Mouse (Mus musculus) heart, embryonic 12.5 days (tissue): ENCODE results near the gene Ift74. TPM values are rescaled to one million over a fixed set of nuclear protein-coding genes. Genes with fewer than 3 reads are reported as not detected.

Experiments used
- ATAC-seq: fragments of 200-750 bp; cut with Nextera tagmentation; 2 replicates; pipeline ENCODE4 v1.8.0; 2017; ENCODE audit warnings: moderate TSS enrichment, moderate library complexity; ENCODE audit not compliant: insufficient number of reproducible peaks, low FRiP score
- H3K27ac ChIP-seq: fragments of 300-500 bp; sonication (generic); 2 replicates; pipeline ENCODE4 v1.5.1; 2016; ENCODE audit warnings: mild to moderate bottlenecking, moderate library complexity; ENCODE audit not compliant: poor library complexity, severe bottlenecking
- H3K27me3 ChIP-seq: fragments of 300-500 bp; sonication (generic); replicated peaks from 2 replicates; pipeline ENCODE4 v1.6.1; 2016; ENCODE audit warnings: mild to moderate bottlenecking, moderate library complexity
- H3K36me3 ChIP-seq: fragments of 300-500 bp; sonication (generic); 2 replicates; pipeline ENCODE4 v1.6.1; 2016; ENCODE audit warnings: mild to moderate bottlenecking, moderate library complexity
- H3K4me1 ChIP-seq: fragments of 300-500 bp; sonication (generic); replicated peaks from 2 replicates; pipeline ENCODE4 v1.6.1; 2016; ENCODE audit warnings: mild to moderate bottlenecking
- H3K4me2 ChIP-seq: fragments of 300-500 bp; sonication (generic); 2 replicates; pipeline ENCODE4 v1.6.1; 2016; ENCODE audit warnings: mild to moderate bottlenecking, moderate library complexity
- H3K4me3 ChIP-seq: fragments of 300-500 bp; sonication (generic); 2 replicates; pipeline ENCODE4 v1.5.1; 2016; ENCODE audit warnings: mild to moderate bottlenecking
- H3K9ac ChIP-seq: fragments of 300-500 bp; sonication (generic); 2 replicates; pipeline ENCODE4 v1.6.1; 2016; ENCODE audit warnings: mild to moderate bottlenecking, moderate library complexity
- H3K9me3 ChIP-seq: fragments of 300-500 bp; sonication (generic); replicated peaks from 2 replicates; pipeline ENCODE4 v1.6.1; 2016; ENCODE audit warnings: mild to moderate bottlenecking, moderate library complexity
- WGBS: fragments of 180-500 bp; shearing (Covaris S2); methylation state at CpG from one replicate; pipeline ENCODE4 v1.1.7; 2016; 5-methylcytosine and 5-hydroxymethylcytosine counted together
- polyA plus RNA-seq: library from polyadenylated mRNA; unstranded; fragments of >200 nt; fragmentation: Nextera tagmentation; extraction: Ambion mirVana; gene quantifications from 2 replicates; pipeline ENCODE4 v1.2.1, GENCODE M21; 2016

The Ift74 gene
- 17.2 and 17.9 TPM in 2 replicates for polyA plus RNA-seq

GRCm38 (mm10) chr4:94613972-94614626 is at the start of gene Ift74:
TSS of gene Ift74 (plus strand) at chr4:94614491.
- ATAC-seq = peak; percentile 100
- Histone ChIP-seq H3K36me3 (no peaks in the 10 kb centered on the region), H3K9me3 (no peaks in the 10 kb centered on the region), H3K4me1 (peaks cover 6% of the 10 kb centered on the region; the same call in 1 of the 2 replicates), H3K4me2 (peak within 1 kb of the TSS; percentile 75), H3K9ac (peak within 1 kb of the TSS; percentile 73), H3K27me3 (no peaks in the 10 kb centered on the region), H3K4me3 (peak within 1 kb of the TSS; percentile 66), H3K27ac (peak within 1 kb of the TSS; percentile 18; the same call in 1 of the 2 replicates)
- WGBS = 3% methylated on average over 29 of the region's 29 CpGs

DNA sequence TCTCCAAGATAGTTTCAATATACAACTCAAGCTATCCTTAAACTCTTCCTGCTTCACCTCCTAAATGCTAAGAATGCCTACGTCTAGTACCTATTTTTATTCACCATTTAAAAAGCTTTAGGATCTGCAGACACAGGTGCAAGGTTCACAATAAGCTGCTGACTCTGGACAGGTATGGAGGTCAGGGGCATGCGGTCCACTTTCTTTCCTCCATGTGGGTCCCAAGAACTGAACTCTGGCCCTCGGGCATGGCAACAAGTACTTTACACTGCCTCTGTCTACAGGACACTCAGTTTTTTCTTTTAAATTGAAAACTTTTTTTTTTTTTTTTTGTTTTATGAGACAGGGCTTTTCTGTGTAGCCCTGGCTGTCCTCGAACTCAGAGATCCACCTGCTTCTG is 41.6 kb upstream of the Ift74 start:
- no peak overlapping the region for H3K4me2 ChIP-seq
- WGBS = 93% methylated on average over 4 of the region's 4 CpGs
- peaks cover 45% of the 10 kb centered on the region for H3K36me3 ChIP-seq
- no peak overlapping the region for H3K4me3 ChIP-seq
- H3K27ac ChIP-seq = no peak overlapping the region
- no peaks in the 10 kb centered on the region for H3K9me3 ChIP-seq
- no peak overlapping the region for H3K9ac ChIP-seq
- no peak for ATAC-seq
- H3K4me1 ChIP-seq = no peaks in the 10 kb centered on the region
- H3K27me3 ChIP-seq = no peaks in the 10 kb centered on the region

GRCm38 (mm10) chr4:94591765-94592381 is 22.4 kb upstream of the Ift74 start:
- no peak for ATAC-seq
- H3K4me1 ChIP-seq = peaks cover 8% of the 10 kb centered on the region
- H3K9me3 ChIP-seq = no peaks in the 10 kb centered on the region
- WGBS = 64% methylated on average over 4 of the region's 4 CpGs
- H3K36me3 ChIP-seq = peaks cover 3% of the 10 kb centered on the region; the same call in 1 of the 2 replicates
- H3K4me3 ChIP-seq = no peak overlapping the region
- H3K27ac ChIP-seq = no peak overlapping the region
- no peaks in the 10 kb centered on the region for H3K27me3 ChIP-seq
- H3K9ac ChIP-seq = no peak overlapping the region
- H3K4me2 ChIP-seq = no peak overlapping the region

DNA sequence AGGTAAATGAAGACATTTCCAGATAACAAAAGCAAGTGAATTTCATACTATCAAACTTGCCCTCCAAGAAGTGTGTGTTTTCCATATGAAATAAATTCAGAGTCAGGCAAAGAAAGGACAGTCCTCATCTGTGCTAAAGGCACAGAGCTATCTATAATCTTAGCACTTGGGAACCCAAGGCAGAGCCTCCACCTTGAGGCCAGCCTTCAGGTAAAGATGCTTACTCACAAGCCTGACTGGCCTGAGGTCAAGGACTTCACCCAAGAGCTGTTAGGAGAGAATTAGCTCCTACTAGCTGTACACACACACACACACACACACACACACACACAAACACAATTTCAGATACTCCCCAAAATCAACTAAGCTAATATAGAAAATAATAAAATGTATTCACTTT is 21.6 kb upstream of the Ift74 start:
- Histone ChIP-seq H3K4me3 (no peak overlapping the region), H3K36me3 (peaks cover 1% of the 10 kb centered on the region; the same call in 1 of the 2 replicates), H3K27ac (no peak overlapping the region), H3K27me3 (no peaks in the 10 kb centered on the region), H3K9ac (no peak overlapping the region), H3K9me3 (no peaks in the 10 kb centered on the region), H3K4me1 (peaks cover 8% of the 10 kb centered on the region), H3K4me2 (no peak overlapping the region)
- no peak for ATAC-seq

GRCm38 (mm10) chr4:94601395-94601794 is 12.9 kb upstream of the Ift74 start:
- H3K36me3 ChIP-seq = no peaks in the 10 kb centered on the region
- no peaks in the 10 kb centered on the region for H3K9me3 ChIP-seq
- peak overlapping the region; percentile 29; the same call in 1 of the 2 replicates for H3K4me2 ChIP-seq
- H3K27ac ChIP-seq = no peak overlapping the region
- H3K4me1 ChIP-seq = peaks cover 12% of the 10 kb centered on the region
- 0 out of 2 replicates have a peak overlapping the region, but pooled peaks have one; percentile 21 for H3K4me3 ChIP-seq
- no peak overlapping the region for H3K9ac ChIP-seq
- ATAC-seq = no peak
- H3K27me3 ChIP-seq = no peaks in the 10 kb centered on the region
- WGBS = 88% methylated on average over 4 of the region's 4 CpGs

DNA sequence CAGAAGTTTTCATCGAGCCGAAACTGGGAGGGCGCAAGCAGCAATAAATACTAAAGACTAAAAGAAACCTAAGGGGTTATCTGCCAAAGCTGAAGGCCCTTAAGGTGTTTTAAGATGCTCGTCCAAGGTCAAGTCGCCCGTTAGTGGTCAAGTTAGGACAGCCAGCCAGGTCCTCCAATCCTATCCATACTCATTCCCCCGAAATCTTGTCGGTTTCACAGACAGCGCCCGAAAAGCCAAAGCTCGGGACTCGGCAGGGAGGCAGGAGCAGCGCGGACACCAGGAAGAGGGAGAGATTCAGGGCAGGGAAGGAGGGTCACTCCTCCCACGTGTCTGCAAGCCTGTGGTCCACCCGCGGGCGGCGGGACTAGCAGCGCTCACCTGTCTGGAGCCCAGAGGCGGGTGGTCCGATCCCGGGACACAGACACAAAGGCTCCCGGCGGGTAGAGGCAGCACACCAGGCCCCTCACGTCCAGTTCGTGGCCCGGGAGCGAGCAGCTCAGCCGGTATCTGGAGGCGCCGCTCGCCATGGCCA is 11.7 kb upstream of the Ift74 start:
- Histone ChIP-seq H3K4me1 (peaks cover 12% of the 10 kb centered on the region), H3K4me3 (peak overlapping the region; percentile 95), H3K4me2 (peak overlapping the region; percentile 86), H3K27ac (peak overlapping the region; percentile 81), H3K9me3 (no peaks in the 10 kb centered on the region), H3K36me3 (no peaks in the 10 kb centered on the region), H3K9ac (peak overlapping the region; percentile 94), H3K27me3 (no peaks in the 10 kb centered on the region)
- no peak; the same call in 1 of the 2 replicates for ATAC-seq
- under 1% methylated on average over 30 of the region's 33 CpGs for WGBS

- Histone ChIP-seq H3K4me3 (peak within 1 kb of the TSS; percentile 95), H3K9me3 (no peaks in the 10 kb centered on the region), H3K36me3 (no peaks in the 10 kb centered on the region), H3K27me3 (no peaks in the 10 kb centered on the region), H3K27ac (peak within 1 kb of the TSS; percentile 81), H3K4me1 (peaks cover 12% of the 10 kb centered on the region), H3K4me2 (peak within 1 kb of the TSS; percentile 86), H3K9ac (peak within 1 kb of the TSS; percentile 94)
- WGBS = under 1% methylated on average over 58 of the region's 61 CpGs
- ATAC-seq = peak; percentile 99
Observed at GRCm38 (mm10) chr4:94603031-94603629, 11.2 kb upstream of the Ift74 start, which contains the start of gene Plaa. TSS of gene Plaa (minus strand) at chr4:94603244.

DNA sequence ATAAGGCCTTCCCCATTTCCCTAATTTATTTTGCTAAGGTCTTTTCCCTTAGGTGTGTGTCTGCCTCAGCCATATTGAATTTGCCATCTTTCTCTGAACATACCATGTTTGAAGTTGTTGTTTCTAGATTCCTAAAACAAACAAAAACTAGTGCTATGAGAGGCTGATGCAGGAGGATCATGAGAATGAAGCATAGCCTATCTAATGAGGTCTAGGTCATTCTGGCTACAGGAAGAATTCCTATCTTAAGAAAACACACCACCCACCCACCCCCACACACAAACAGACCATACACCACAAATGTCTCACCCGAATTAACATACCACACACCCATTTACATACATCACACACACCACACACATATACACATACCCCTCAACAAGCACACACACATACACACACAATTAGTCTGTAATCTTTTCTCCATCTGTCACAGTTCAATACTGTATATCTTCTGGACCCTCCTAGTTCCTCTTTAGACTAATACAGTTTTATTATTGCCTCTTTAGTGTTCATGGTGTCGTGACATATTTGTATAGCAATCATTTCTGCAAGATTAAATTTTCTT is 9.8 kb upstream of the Ift74 start:
- H3K4me3 ChIP-seq = no peak overlapping the region
- WGBS = 79% methylated on average over 2 of the region's 2 CpGs

DNA sequence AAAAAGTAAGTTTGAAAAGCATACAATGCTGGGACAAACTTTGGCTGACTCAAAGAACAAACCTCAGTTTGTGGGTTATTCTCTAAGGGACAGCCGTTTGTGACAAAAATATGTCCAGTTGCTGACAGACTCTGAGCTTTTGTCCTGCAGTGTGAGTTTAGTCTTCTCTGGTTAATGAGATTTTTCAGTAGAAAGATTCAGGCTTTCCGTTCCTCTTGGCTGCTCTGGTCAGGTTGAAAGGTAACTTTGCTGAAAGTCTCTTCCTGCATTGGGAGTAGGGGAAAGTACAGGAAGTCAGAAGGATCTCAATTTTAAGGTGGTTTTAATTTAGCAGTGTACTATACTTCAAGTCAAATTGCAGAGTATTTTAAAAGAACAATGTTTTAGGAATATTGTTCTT is 8.7 kb upstream of the Ift74 start:
- Histone ChIP-seq H3K27me3 (no peaks in the 10 kb centered on the region), H3K9ac (no peak overlapping the region), H3K4me3 (no peak overlapping the region), H3K27ac (no peak overlapping the region), H3K4me2 (no peak overlapping the region), H3K36me3 (no peaks in the 10 kb centered on the region), H3K4me1 (peaks cover 12% of the 10 kb centered on the region), H3K9me3 (no peaks in the 10 kb centered on the region)
- ATAC-seq = no peak
- 88% methylated on average over 2 of the region's 2 CpGs for WGBS

More for the DNA sequence above, 9.8 kb upstream of the Ift74 start:
- H3K27ac ChIP-seq = no peak overlapping the region
- ATAC-seq = no peak
- H3K4me1 ChIP-seq = peaks cover 12% of the 10 kb centered on the region
- no peaks in the 10 kb centered on the region for H3K9me3 ChIP-seq
- H3K27me3 ChIP-seq = no peaks in the 10 kb centered on the region
- H3K4me2 ChIP-seq = no peak overlapping the region
- no peaks in the 10 kb centered on the region for H3K36me3 ChIP-seq
- H3K9ac ChIP-seq = no peak overlapping the region

DNA sequence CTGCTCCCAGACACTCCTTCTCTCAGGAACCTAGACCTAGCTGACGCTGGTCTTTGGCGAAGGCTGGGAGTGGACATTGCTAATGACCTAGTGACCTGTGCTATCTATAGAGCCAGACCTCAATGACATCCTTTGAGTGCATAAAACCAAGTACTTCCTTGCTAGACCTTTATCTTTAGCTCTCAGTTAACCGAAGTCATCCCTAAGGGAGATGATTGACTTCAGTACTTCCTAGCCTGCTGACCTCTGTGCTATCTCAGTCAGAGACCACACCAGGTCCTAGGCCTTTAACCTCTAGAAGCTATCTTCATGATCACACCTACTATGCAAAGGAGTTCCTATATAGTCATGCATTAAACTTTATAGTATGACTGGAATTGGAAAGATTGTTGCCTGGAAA is 4.0 kb upstream of the Ift74 start:
- ATAC-seq = no peak
- 42% methylated on average over 3 of the region's 3 CpGs for WGBS
- Histone ChIP-seq H3K36me3 (no peaks in the 10 kb centered on the region), H3K4me3 (no peak overlapping the region), H3K4me1 (peaks cover 6% of the 10 kb centered on the region; the same call in 1 of the 2 replicates), H3K27me3 (no peaks in the 10 kb centered on the region), H3K27ac (no peak overlapping the region), H3K9me3 (no peaks in the 10 kb centered on the region), H3K4me2 (no peak overlapping the region), H3K9ac (no peak overlapping the region)

DNA sequence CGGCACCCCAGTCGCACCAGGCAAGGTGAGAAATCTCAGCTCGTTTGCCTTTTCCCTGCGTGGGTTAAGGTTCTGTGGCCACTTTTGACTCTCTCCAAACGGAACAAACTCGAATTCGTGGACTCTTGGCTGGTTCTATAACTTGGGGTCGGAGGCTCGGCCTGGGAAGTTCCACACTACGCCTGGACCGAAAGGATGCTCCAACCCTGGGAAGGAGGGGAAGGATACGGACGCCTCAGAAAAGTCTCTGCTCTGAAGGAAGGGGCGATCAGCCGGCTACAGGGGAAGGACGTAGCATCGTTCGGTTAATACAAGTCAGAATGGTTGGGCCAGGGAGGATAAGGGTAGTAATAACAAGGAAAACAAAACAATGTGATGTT is 326 bp downstream of the Ift74 start:
- WGBS = under 1% methylated on average over 18 of the region's 18 CpGs
- Histone ChIP-seq H3K4me1 (peaks cover 6% of the 10 kb centered on the region; the same call in 1 of the 2 replicates), H3K9ac (peak overlapping the region; percentile 73), H3K27ac (peak overlapping the region; percentile 18; the same call in 1 of the 2 replicates), H3K27me3 (no peaks in the 10 kb centered on the region), H3K9me3 (no peaks in the 10 kb centered on the region), H3K4me3 (peak overlapping the region; percentile 66), H3K36me3 (no peaks in the 10 kb centered on the region), H3K4me2 (peak overlapping the region; percentile 75)
- peak; percentile 60 for ATAC-seq
